Mouse (Mus musculus): ENCODE data around the gene Lmln.

GRCm38 (mm10) chr16:33048004-33048403 is 14.3 kb upstream of the Lmln start:
- no peak for TF ChIP-seq CTCF (IDR thresholded peaks at IDR 0.05; ENCODE audit: insufficient read depth, low read depth, low read length)
- no peak for TF ChIP-seq POLR2A (IDR thresholded peaks at IDR 0.05; ENCODE audit: insufficient read depth, low read depth, low read length)

Measured in olfactory bulb, adult 2 months (tissue).